Mouse (Mus musculus): ENCODE results near the gene Galntl6.

GRCm38 (mm10) chr8:57743636-57744035, 1168.8 kb downstream of the Galntl6 start:
- TF ChIP-seq GATA1 (IDR thresholded peaks at IDR 0.05; ENCODE audit: low read length) (no peak), TAL1 (IDR thresholded peaks at IDR 0.05; ENCODE audit: low read length) (no peak)
